ENCODE assay signal across 13 mouse cellular contexts in genomic region chr13:49088874-49089273, GRCm38 (mm10). TPM values are rescaled to one million over a fixed set of nuclear protein-coding genes. Genes with fewer than 3 reads are reported as not detected.
DNase-seq lines count a peak whose midpoint lies in the region; ATAC-seq lines count a peak whose summit lies in the region.
"Had no signal": no experiment of that assay in that cellular context is flagged by ENCODE, and none has a peak within 500 bp of the region (broad histone marks: within the 10 kb centered on the region; RNA-seq: fewer than 3 reads in every experiment).

No protein-coding gene starts in this region.

- ATAC-seq in granulocyte monocyte progenitor cell, adult 5-6 weeks (replicated peaks; ENCODE audit: poor library complexity, severe bottlenecking): peak; percentile 49
- ATAC-seq: midbrain, embryonic 16.5 days had no signal

- DNase-seq in gastrocnemius, adult 18-20 months (ENCODE audit: low spot score): peak; percentile 72
- DNase-seq in gastrocnemius, postnatal 4 days (ENCODE audit: low spot score in 2 of 2): no peak
- DNase-seq in Muller cell, postnatal 12 days (ENCODE audit: inconsistent ontology term): peak; percentile 11
- DNase-seq in adrenal gland, postnatal 36 days: peak; percentile 59 to 62
- no peak for DNase-seq in layer of hippocampus, adult 11-12 months (ENCODE audit: low spot score)
- no peak for DNase-seq in layer of hippocampus, postnatal 36 days
- DNase-seq in spleen, adult 18-20 months: no peak
- DNase-seq: kidney, postnatal 14 days; lung, adult 18-20 months; thymus, postnatal 25 days had no signal

RNA-seq across cellular contexts. Expression of gene Wnk2, which starts 58.9 kb away (rescaled TPM):
- total RNA-seq in gastrocnemius, adult 18-20 months (2021): 10 to 100 TPM; 63.4 to 85.0 TPM
- total RNA-seq in gastrocnemius, postnatal 4 days (2021): 10 to 100 TPM; 53.8 to 57.2 TPM
- 1 to 10 TPM; 2.0 TPM for total RNA-seq in adrenal gland, postnatal 36 days (2021)
- total RNA-seq in granulocyte monocyte progenitor cell, adult 5-6 weeks (2014; fragmentation: Nextera tagmentation): not detected in 2 replicates
- total RNA-seq in granulocyte monocyte progenitor cell, adult 5-6 weeks (2017): not detected in 2 replicates
- total RNA-seq in layer of hippocampus, postnatal 36 days (2021): 10 to 100 TPM; 85.8 to 99.2 TPM
- total RNA-seq: MEL had no signal

Comparison
In these comparisons a context has a peak if more than half of its experiments do, and no peak if none do; other contexts are left out.
1. DNase-seq: peak in gastrocnemius, adult 18-20 months (single experiment), Muller cell, postnatal 12 days (single experiment) and adrenal gland, postnatal 36 days (2 of 2); none in gastrocnemius, postnatal 4 days (0 of 2), layer of hippocampus, adult 11-12 months (single experiment), layer of hippocampus, postnatal 36 days (0 of 2) and spleen, adult 18-20 months (0 of 2).
2. RNA of gene Wnk2, which starts 58.9 kb away (total RNA-seq): 85.8 to 99.2 TPM in layer of hippocampus, postnatal 36 days, 63.4 to 85.0 TPM in gastrocnemius, adult 18-20 months and 53.8 to 57.2 TPM in gastrocnemius, postnatal 4 days; 2.0 TPM in adrenal gland, postnatal 36 days and not detected in granulocyte monocyte progenitor cell, adult 5-6 weeks; every median in the first group is over 10 times any median in the second.